Mouse (Mus musculus) heart, postnatal 0 days (tissue): ENCODE data around the gene Dgcr8. TPM values are rescaled to one million over a fixed set of nuclear protein-coding genes. Genes with fewer than 3 reads are reported as not detected.

ENCODE experiments used
- ATAC-seq: fragments of 200-750 bp; cut with Nextera tagmentation; 2 replicates; pipeline ENCODE4 v1.8.0; 2017; ENCODE audit warnings: low read depth, moderate number of reproducible peaks, moderate library complexity; ENCODE audit not compliant: insufficient read depth
- DNase-seq: peaks from one replicate; pipeline ENCODE4 v3.0.0-alpha.2; 2016; ENCODE audit warnings: low spot score
- H3K27ac ChIP-seq: fragments of 300-500 bp; sonication (generic); 2 replicates; pipeline ENCODE4 v1.5.1; 2014; ENCODE audit warnings: low read depth, mild to moderate bottlenecking
- H3K27me3 ChIP-seq: fragments of 300-500 bp; sonication (generic); 2 replicates; pipeline ENCODE4 v1.6.1; 2014; ENCODE audit warnings: low read length, mixed read lengths; ENCODE audit not compliant: control insufficient read depth, insufficient read depth
- H3K36me3 ChIP-seq: fragments of 300-500 bp; sonication (generic); replicated peaks from 2 replicates; pipeline ENCODE4 v1.6.1; 2014; ENCODE audit warnings: low read length, mixed read lengths; ENCODE audit not compliant: control insufficient read depth, insufficient read depth
- H3K4me1 ChIP-seq: fragments of 300-500 bp; sonication (generic); 2 replicates; pipeline ENCODE4 v1.6.1; 2014; ENCODE audit warnings: antibody characterized with exemption; ENCODE audit not compliant: control insufficient read depth, insufficient read depth
- H3K4me2 ChIP-seq: fragments of 300-500 bp; sonication (generic); 2 replicates; pipeline ENCODE4 v1.6.1; 2014; ENCODE audit warnings: low read depth, mild to moderate bottlenecking, low read length, moderate library complexity
- H3K4me3 ChIP-seq: fragments of 300-500 bp; sonication (generic); 2 replicates; pipeline ENCODE4 v1.5.1; 2014; ENCODE audit warnings: low read depth, low read length
- H3K9ac ChIP-seq: fragments of 300-500 bp; sonication (generic); replicated peaks from 2 replicates; pipeline ENCODE4 v1.6.1; 2014; ENCODE audit warnings: low read depth, low read length, mixed read lengths
- H3K9me3 ChIP-seq: fragments of 300-500 bp; sonication (generic); replicated peaks from 2 replicates; pipeline ENCODE4 v1.6.1; 2016; ENCODE audit warnings: low read length; ENCODE audit not compliant: control insufficient read depth
- CTCF ChIP-seq: IDR thresholded peaks from 2 replicates; pipeline ENCODE4 v1.5.1; 2016; ENCODE audit warnings: antibody characterized with exemption, control low read depth, low read depth
- EP300 ChIP-seq: IDR thresholded peaks from 2 replicates; pipeline ENCODE4 v1.6.1; 2016; ENCODE audit warnings: antibody characterized with exemption, low read depth
- WGBS: fragments of 180-500 bp; shearing (Covaris S2); extraction: QIAGEN DNeasy Blood & Tissue Kit; methylation state at CpG from one replicate; pipeline ENCODE4 v1.1.7; 2014; 5-methylcytosine and 5-hydroxymethylcytosine counted together
- polyA plus RNA-seq: library from polyadenylated mRNA; unstranded; fragments of >200 nt; fragmentation: Nextera tagmentation; extraction: Ambion mirVana; gene quantifications from 2 replicates; pipeline ENCODE4 v1.2.1, GENCODE M21; 2015
- total RNA-seq: library from RNA; depleted of rRNA; stranded (reverse); fragments of >200 nt; gene quantifications from 2 replicates; pipeline ENCODE4 v1.2.3, GENCODE M21; 2014; ENCODE audit warnings: low replicate concordance

Dgcr8 gene
- total and polyA plus RNA-seq, 2 experiments from 2014 or later: 8.9 to 23.5 TPM

DNA sequence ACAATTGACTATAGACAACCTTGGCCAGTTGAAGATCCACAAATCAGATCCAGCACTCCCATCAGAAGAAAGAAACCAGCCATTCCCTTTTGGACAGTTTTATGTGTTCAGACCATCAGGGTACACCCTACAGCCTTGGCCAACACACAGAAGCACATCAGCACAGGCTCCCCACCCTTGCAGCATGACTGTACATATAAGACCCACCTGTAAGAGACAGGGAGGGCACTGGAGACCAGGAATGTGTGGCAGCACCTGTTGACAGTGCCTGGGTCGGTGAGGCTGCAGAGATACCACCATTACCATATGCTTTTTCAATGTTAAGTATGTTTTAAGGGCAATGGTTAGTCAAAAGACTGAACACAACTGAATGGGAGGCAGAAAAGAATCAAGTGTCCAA, 35.2 kb downstream of the Dgcr8 start:
- TF ChIP-seq EP300 (no peak), CTCF (no peak)
- ATAC-seq: no peak
- 77% methylated on average over 1 of the region's 1 CpGs for WGBS
- Histone ChIP-seq H3K27me3 (no peaks in the 10 kb centered on the region), H3K4me3 (no peak overlapping the region), H3K9me3 (no peaks in the 10 kb centered on the region), H3K4me1 (peaks cover 9% of the 10 kb centered on the region), H3K36me3 (peaks cover 79% of the 10 kb centered on the region), H3K4me2 (no peak overlapping the region), H3K9ac (no peak overlapping the region), H3K27ac (no peak overlapping the region)
- no peak for DNase-seq

DNA sequence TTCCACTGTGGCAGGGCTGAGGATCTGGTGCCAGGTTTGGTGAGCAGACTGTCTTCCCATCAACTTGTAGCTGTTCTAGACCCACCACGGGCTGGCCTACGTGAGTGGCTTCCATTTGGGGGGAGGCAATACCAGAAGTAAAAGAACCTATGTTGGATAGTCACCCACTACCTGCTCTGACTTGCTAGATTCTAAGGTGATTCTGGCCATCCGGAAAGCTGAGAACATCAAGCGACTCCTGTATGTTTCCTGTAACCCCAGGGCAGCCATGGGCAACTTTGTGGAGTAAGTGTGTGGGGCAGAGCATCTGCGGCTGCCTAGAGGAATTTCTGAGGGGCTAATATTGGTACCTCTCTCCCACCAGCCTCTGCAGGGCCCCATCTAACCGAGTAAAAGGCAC, 36.3 kb downstream of the Dgcr8 start:
- Histone ChIP-seq H3K27ac (no peak overlapping the region), H3K4me3 (no peak overlapping the region), H3K4me1 (peaks cover 10% of the 10 kb centered on the region), H3K9ac (no peak overlapping the region), H3K9me3 (no peaks in the 10 kb centered on the region), H3K4me2 (no peak overlapping the region), H3K36me3 (peaks cover 70% of the 10 kb centered on the region), H3K27me3 (no peaks in the 10 kb centered on the region)
- ATAC-seq (no peak), DNase-seq (no peak)
- TF ChIP-seq EP300 (no peak), CTCF (no peak)
- WGBS: 77% methylated on average over 6 of the region's 6 CpGs

DNA sequence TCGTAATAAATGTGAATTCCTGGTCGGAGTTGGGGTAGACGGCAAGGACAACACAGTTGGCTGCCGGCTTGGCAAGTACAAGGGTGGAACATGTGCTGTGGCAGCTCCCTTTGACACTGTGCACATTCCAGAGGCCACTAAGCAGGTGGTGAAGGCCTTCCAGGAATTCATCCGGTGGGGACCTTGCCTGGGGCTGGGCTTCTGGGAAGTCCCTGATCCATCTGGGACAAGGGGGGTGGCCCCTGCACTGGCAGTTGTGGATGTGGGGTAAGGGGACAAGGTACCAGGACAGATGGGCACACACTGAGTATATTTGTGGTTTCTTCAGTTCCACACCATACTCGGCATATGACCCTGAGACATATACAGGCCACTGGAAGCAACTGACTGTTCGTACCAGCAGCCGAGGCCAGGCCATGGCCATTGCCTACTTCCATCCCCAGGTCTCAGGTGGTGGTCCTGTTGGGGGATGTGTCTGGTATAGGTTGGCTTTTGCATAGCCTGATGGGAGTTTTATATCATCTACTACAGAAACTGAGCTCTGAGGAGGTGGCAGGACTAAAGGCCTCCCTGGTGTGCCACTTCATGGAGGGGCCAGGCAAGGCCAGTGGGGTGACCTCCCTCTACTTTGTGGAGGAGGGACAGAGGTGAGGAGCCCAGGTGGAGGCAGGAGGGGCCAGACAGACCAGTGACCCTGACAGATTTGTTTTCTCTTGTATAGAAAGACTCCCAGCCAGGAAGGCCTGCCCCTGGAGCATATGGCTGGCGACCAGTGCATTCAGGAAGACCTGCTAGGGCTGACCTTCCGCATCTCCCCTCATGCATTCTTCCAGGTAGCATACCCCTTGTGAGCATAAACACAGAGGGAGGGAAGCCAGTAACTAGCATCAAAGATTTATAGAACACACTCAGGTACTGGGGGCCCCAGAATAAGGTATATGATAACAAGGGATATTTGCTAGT, 37.9 kb downstream of the Dgcr8 start:
- Histone ChIP-seq H3K4me1 (peaks cover 20% of the 10 kb centered on the region), H3K36me3 (peaks cover 62% of the 10 kb centered on the region), H3K9ac (no peak overlapping the region), H3K4me2 (0 out of 2 replicates have a peak overlapping the region, but pooled peaks have one; percentile 88), H3K4me3 (no peak overlapping the region), H3K27ac (no peak overlapping the region), H3K9me3 (no peaks in the 10 kb centered on the region), H3K27me3 (no peaks in the 10 kb centered on the region)
- DNase-seq: no peak
- 49% methylated on average over 10 of the region's 10 CpGs for WGBS
- no peak for ATAC-seq
- no peak for TF ChIP-seq EP300
- no peak for TF ChIP-seq CTCF

DNA sequence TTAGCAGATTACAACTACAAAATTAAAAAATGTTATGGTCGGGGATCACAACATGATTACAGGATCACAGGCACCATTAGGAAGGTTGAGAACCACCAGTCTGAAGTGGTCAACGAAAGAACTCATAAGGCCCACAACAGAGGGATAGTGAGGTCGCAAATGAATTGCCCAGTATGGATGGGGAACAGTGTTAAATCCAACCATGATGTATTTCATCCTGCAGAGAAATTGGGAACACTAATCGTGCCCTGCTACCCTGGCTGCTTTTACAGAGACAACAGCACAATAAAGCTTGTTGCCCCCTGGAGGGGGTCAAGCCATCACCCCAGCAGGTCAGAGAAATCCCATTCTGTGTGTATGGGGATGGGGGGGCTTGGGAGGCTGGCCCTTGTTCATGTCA, 38.8 kb downstream of the Dgcr8 start:
- peak overlapping the region; percentile 75; the same call in 1 of the 2 replicates for H3K9ac ChIP-seq
- no peak for ATAC-seq
- H3K4me3 ChIP-seq: no peak overlapping the region

GRCm38 (mm10) chr16:18249364-18249967, 39.6 kb downstream of the Dgcr8 start:
- peak overlapping the region; percentile 75 for H3K9ac ChIP-seq
- DNase-seq (no peak), ATAC-seq (no peak; the same call in 1 of the 2 replicates)
- H3K27me3 ChIP-seq: no peaks in the 10 kb centered on the region
- H3K4me2 ChIP-seq: peak overlapping the region; percentile 88
- peak overlapping the region; percentile 90 for H3K27ac ChIP-seq
- peak overlapping the region; percentile 88 for H3K4me3 ChIP-seq
- H3K36me3 ChIP-seq: peaks cover 62% of the 10 kb centered on the region
- TF ChIP-seq EP300 (no peak), CTCF (no peak)
- WGBS: 3% methylated on average over 27 of the region's 27 CpGs
- H3K4me1 ChIP-seq: peaks cover 20% of the 10 kb centered on the region
- H3K9me3 ChIP-seq: no peaks in the 10 kb centered on the region

More for the DNA sequence above, 38.8 kb downstream of the Dgcr8 start:
- 63% methylated on average over 4 of the region's 4 CpGs for WGBS
- peaks cover 62% of the 10 kb centered on the region for H3K36me3 ChIP-seq
- H3K27ac ChIP-seq: no peak overlapping the region
- H3K4me2 ChIP-seq: peak overlapping the region; percentile 88
- peaks cover 20% of the 10 kb centered on the region for H3K4me1 ChIP-seq
- no peaks in the 10 kb centered on the region for H3K27me3 ChIP-seq
- TF ChIP-seq EP300 (no peak), CTCF (no peak)
- H3K9me3 ChIP-seq: no peaks in the 10 kb centered on the region
- no peak for DNase-seq
